Mouse (Mus musculus): ENCODE results near the gene Nab2. TPM values are rescaled to one million over a fixed set of nuclear protein-coding genes. Genes with fewer than 3 reads are reported as not detected.
A peak's percentile ranks its signal among the peaks of the same experiment; 100 is the strongest.

The Nab2 gene
- polyA plus RNA-seq, 2 experiments = 0.88 to 4.1 TPM

GRCm38 (mm10) chr10:127620406-127621190, 47.8 kb downstream of the Nab2 start, which contains the start of gene Lrp1:
Lrp1 (minus strand) TSS chr10:127621148.
- no peak for DNase-seq (ENCODE audit: low read depth in 3 of 3, low spot score in 3 of 3)
- H3K4me1 ChIP-seq (replicated peaks; ENCODE audit: control insufficient read depth in 2 of 2, insufficient read depth in 2 of 2, low read length in 1 of 2) = peaks cover 0 to 14% of the 10 kb centered on the region in 2 experiments; a peak in 2 of 4 replicates
- H3K27ac ChIP-seq = no peak within 1 kb of the TSS; the same call in 1 of the 2 replicates
- H3K4me2 ChIP-seq (ENCODE audit: low read depth) = peak within 1 kb of the TSS; percentile 62
- H3K9ac ChIP-seq (replicated peaks) = peak within 1 kb of the TSS; percentile 21; the same call in 1 of the 2 replicates
- H3K4me3 ChIP-seq (ENCODE audit: insufficient read depth in 1 of 2, low read depth in 2 of 2, low read length in 2 of 2) = peak within 1 kb of the TSS; percentile 55 to 63
- no peaks in the 10 kb centered on the region for H3K9me3 ChIP-seq (ENCODE audit: control insufficient read depth, low read length)
- no peaks in the 10 kb centered on the region for H3K36me3 ChIP-seq (replicated peaks; ENCODE audit: control insufficient read depth, insufficient read depth, low read depth)
- H3K27me3 ChIP-seq (ENCODE audit: control insufficient read depth, insufficient read depth, low read length) = peaks cover 34% of the 10 kb centered on the region
- 7% methylated on average over 30 of the region's 32 CpGs for WGBS (ENCODE audit: insufficient replicate concordance)
- no peak for TF ChIP-seq EP300 (IDR thresholded peaks at IDR 0.05; ENCODE audit: low read depth)
- no peak for TF ChIP-seq CTCF (IDR thresholded peaks at IDR 0.05; ENCODE audit: low read depth)
- ATAC-seq (ENCODE audit: insufficient read depth) = peak; percentile 32; the same call in 1 of the 2 replicates

DNA sequence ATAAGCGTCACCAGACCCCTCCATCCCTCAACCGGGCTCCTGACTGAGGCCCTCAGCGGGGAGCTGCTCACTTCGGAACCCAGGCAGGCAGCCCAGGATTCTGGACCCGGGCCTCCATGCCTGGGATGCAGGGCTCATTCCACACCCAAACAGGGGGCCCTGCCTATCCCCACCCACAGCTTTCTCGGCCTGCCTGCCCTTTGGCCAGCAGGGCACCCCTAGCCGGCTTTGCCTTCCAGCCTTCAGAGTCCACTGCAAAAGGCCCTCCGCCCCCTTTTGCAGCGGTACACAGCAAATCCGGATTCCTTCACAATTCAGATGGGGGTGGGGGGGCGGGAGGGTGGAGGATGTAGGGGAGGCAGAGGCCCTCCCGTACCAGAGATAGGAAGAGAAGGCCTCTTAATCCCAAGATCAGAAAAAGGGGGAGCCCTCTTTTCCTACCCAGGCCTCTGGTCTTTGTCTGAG, 48.4 kb downstream of the Nab2 start:
- Histone ChIP-seq H3K4me2 (ENCODE audit: low read depth) (peak overlapping the region; percentile 54), H3K27me3 (ENCODE audit: control insufficient read depth, insufficient read depth, low read length) (peaks cover 34% of the 10 kb centered on the region), H3K9ac (replicated peaks) (no peak overlapping the region), H3K4me3 (ENCODE audit: insufficient read depth in 1 of 2, low read depth in 2 of 2, low read length in 2 of 2) (peak overlapping the region; percentile 49 to 55), H3K27ac (no peak overlapping the region), H3K4me1 (replicated peaks; ENCODE audit: control insufficient read depth in 2 of 2, insufficient read depth in 2 of 2, low read length in 1 of 2) (peaks cover 0 to 15% of the 10 kb centered on the region in 2 experiments; a peak in 2 of 4 replicates), H3K9me3 (ENCODE audit: control insufficient read depth, low read length) (no peaks in the 10 kb centered on the region), H3K36me3 (replicated peaks; ENCODE audit: control insufficient read depth, insufficient read depth, low read depth) (no peaks in the 10 kb centered on the region)
- DNase-seq (ENCODE audit: low read depth in 3 of 3, low spot score in 3 of 3) (no peak), ATAC-seq (ENCODE audit: insufficient read depth) (no peak)
- TF ChIP-seq EP300 (IDR thresholded peaks at IDR 0.05; ENCODE audit: low read depth) = no peak
- no peak for TF ChIP-seq CTCF (IDR thresholded peaks at IDR 0.05; ENCODE audit: low read depth)
- WGBS (ENCODE audit: insufficient replicate concordance) = 23% methylated on average over 12 of the region's 12 CpGs

GRCm38 (mm10) chr10:127619119-127619721, 49.1 kb downstream of the Nab2 start:
- Histone ChIP-seq H3K4me1 (replicated peaks; ENCODE audit: control insufficient read depth in 2 of 2, insufficient read depth in 2 of 2, low read length in 1 of 2) (peaks cover 0 to 15% of the 10 kb centered on the region in 2 experiments; a peak in 2 of 4 replicates), H3K27ac (no peak overlapping the region)

GRCm38 (mm10) chr10:127618173-127618572, 50.2 kb downstream of the Nab2 start:
- Histone ChIP-seq H3K4me3 (ENCODE audit: insufficient read depth in 1 of 2, low read depth in 2 of 2, low read length in 2 of 2) (no peak overlapping the region; a peak in 1 of 4 replicates), H3K27me3 (ENCODE audit: control insufficient read depth, insufficient read depth, low read length) (peaks cover 34% of the 10 kb centered on the region), H3K9me3 (ENCODE audit: control insufficient read depth, low read length) (no peaks in the 10 kb centered on the region), H3K4me2 (ENCODE audit: low read depth) (peak overlapping the region; percentile 54), H3K27ac (no peak overlapping the region), H3K9ac (replicated peaks) (no peak overlapping the region), H3K36me3 (replicated peaks; ENCODE audit: control insufficient read depth, insufficient read depth, low read depth) (no peaks in the 10 kb centered on the region), H3K4me1 (replicated peaks; ENCODE audit: control insufficient read depth in 2 of 2, insufficient read depth in 2 of 2, low read length in 1 of 2) (peaks cover 0 to 15% of the 10 kb centered on the region in 2 experiments; a peak in 2 of 4 replicates)
- 25% methylated on average over 6 of the region's 6 CpGs for WGBS (ENCODE audit: insufficient replicate concordance)
- no peak for ATAC-seq (ENCODE audit: insufficient read depth)
- DNase-seq (ENCODE audit: low read depth in 3 of 3, low spot score in 3 of 3) = no peak
- TF ChIP-seq CTCF (IDR thresholded peaks at IDR 0.05; ENCODE audit: low read depth) = no peak
- TF ChIP-seq EP300 (IDR thresholded peaks at IDR 0.05; ENCODE audit: low read depth) = no peak

More at GRCm38 (mm10) chr10:127619119-127619721, 49.1 kb downstream of the Nab2 start:
- Histone ChIP-seq H3K27me3 (ENCODE audit: control insufficient read depth, insufficient read depth, low read length) (peaks cover 34% of the 10 kb centered on the region), H3K9ac (replicated peaks) (peak overlapping the region; percentile 9; the same call in 1 of the 2 replicates), H3K4me2 (ENCODE audit: low read depth) (peak overlapping the region; percentile 54), H3K36me3 (replicated peaks; ENCODE audit: control insufficient read depth, insufficient read depth, low read depth) (no peaks in the 10 kb centered on the region), H3K4me3 (ENCODE audit: insufficient read depth in 1 of 2, low read depth in 2 of 2, low read length in 2 of 2) (peak overlapping the region; percentile 49 to 55; a peak in 3 of 4 replicates), H3K9me3 (ENCODE audit: control insufficient read depth, low read length) (no peaks in the 10 kb centered on the region)
- no peak for DNase-seq (ENCODE audit: low read depth in 3 of 3, low spot score in 3 of 3)
- ATAC-seq (ENCODE audit: insufficient read depth) = no peak
- no peak for TF ChIP-seq EP300 (IDR thresholded peaks at IDR 0.05; ENCODE audit: low read depth)
- no peak for TF ChIP-seq CTCF (IDR thresholded peaks at IDR 0.05; ENCODE audit: low read depth)
- WGBS (ENCODE audit: insufficient replicate concordance) = 26% methylated on average over 8 of the region's 8 CpGs

- Histone ChIP-seq H3K9ac (replicated peaks) (no peak overlapping the region), H3K27me3 (ENCODE audit: control insufficient read depth, insufficient read depth, low read length) (peaks cover 34% of the 10 kb centered on the region), H3K4me1 (replicated peaks; ENCODE audit: control insufficient read depth in 2 of 2, insufficient read depth in 2 of 2, low read length in 1 of 2) (peaks cover 0 to 17% of the 10 kb centered on the region in 2 experiments; a peak in 2 of 4 replicates), H3K4me3 (ENCODE audit: insufficient read depth in 1 of 2, low read depth in 2 of 2, low read length in 2 of 2) (no peak overlapping the region), H3K36me3 (replicated peaks; ENCODE audit: control insufficient read depth, insufficient read depth, low read depth) (no peaks in the 10 kb centered on the region), H3K4me2 (ENCODE audit: low read depth) (no peak overlapping the region), H3K9me3 (ENCODE audit: control insufficient read depth, low read length) (no peaks in the 10 kb centered on the region), H3K27ac (no peak overlapping the region)
- DNase-seq (ENCODE audit: low read depth in 3 of 3, low spot score in 3 of 3) = no peak
- TF ChIP-seq EP300 (IDR thresholded peaks at IDR 0.05; ENCODE audit: low read depth) (no peak), CTCF (IDR thresholded peaks at IDR 0.05; ENCODE audit: low read depth) (no peak)
- WGBS (ENCODE audit: insufficient replicate concordance) = 38% methylated on average over 4 of the region's 4 CpGs
- ATAC-seq (ENCODE audit: insufficient read depth) = no peak
Observed at GRCm38 (mm10) chr10:127617294-127617693, 51.1 kb downstream of the Nab2 start.

Measured in liver, embryonic 14.5 days (tissue).